Mouse (Mus musculus): ENCODE results near the gene 1810049J17Rik. TPM values are rescaled to one million over a fixed set of nuclear protein-coding genes. Genes with fewer than 3 reads are reported as not detected.
"Not testable (repeated sequence)": the region's sequence is repeated elsewhere in the genome, so short reads cannot be mapped to it uniquely, and the experiment has no call there.

1810049J17Rik gene
- not detected for total RNA-seq (2021)
- long read RNA-seq, experiment 1: 0 reads
- long read RNA-seq, experiment 2, partial matches to known transcripts: 0 of 1 reads
- long read RNA-seq, experiment 2, other reads (novel, unspliced or antisense): 0 of 1 reads

GRCm38 (mm10) chr15:12321788-12322621 is at the start of gene 1810049J17Rik:
Gene 1810049J17Rik, minus strand, starts transcription at chr15:12321899.
- intact Hi-C loops (cut with DNase I): loop anchor here (5.0 kb wide), 1 partner anchor 120 kb away; no protein-coding TSS in a partner anchor
- peak; percentile 9 to 55 for DNase-seq

- intact Hi-C loops (cut with DNase I): loop anchor here (1.0 to 5.0 kb wide), 2 partner anchors 205 to 421 kb away; no protein-coding TSS in a partner anchor
- peak; percentile 61 to 64 for DNase-seq
Measured at GRCm38 (mm10) chr15:12371183-12371582, 49.5 kb upstream of the 1810049J17Rik start.

- intact Hi-C loops (cut with DNase I): loop anchor here (5.0 kb wide), 1 partner anchor 422 kb away; no protein-coding TSS in a partner anchor
- no peak for DNase-seq
Measured at GRCm38 (mm10) chr15:12370096-12370495, 48.4 kb upstream of the 1810049J17Rik start.

- intact Hi-C loops (cut with DNase I): no loop called here
- no peak for DNase-seq
Measured at GRCm38 (mm10) chr15:12368850-12369249, 47.2 kb upstream of the 1810049J17Rik start.

GRCm38 (mm10) chr15:12368357-12368756 is 46.7 kb upstream of the 1810049J17Rik start:
- intact Hi-C loops (cut with DNase I): no loop called here
- DNase-seq: no peak

- no peak for DNase-seq
- intact Hi-C loops (cut with DNase I): no loop called here
Measured at GRCm38 (mm10) chr15:12367306-12368080, 45.8 kb upstream of the 1810049J17Rik start.

- intact Hi-C loops (cut with DNase I); DNase-seq: not testable (repeated sequence)
Measured at GRCm38 (mm10) chr15:12366580-12367305, 45.0 kb upstream of the 1810049J17Rik start.

- intact Hi-C loops (cut with DNase I): no loop called here
- DNase-seq: no peak
Measured at GRCm38 (mm10) chr15:12366072-12366469, 44.4 kb upstream of the 1810049J17Rik start.

GRCm38 (mm10) chr15:12365416-12366071 is 43.8 kb upstream of the 1810049J17Rik start:
- no peak for DNase-seq
- intact Hi-C loops (cut with DNase I): no loop called here

GRCm38 (mm10) chr15:12364096-12364495 is 42.4 kb upstream of the 1810049J17Rik start:
- DNase-seq: no peak
- intact Hi-C loops (cut with DNase I): no loop called here

- intact Hi-C loops (cut with DNase I): no loop called here
- no peak for DNase-seq
Measured at GRCm38 (mm10) chr15:12362701-12363040, 41.0 kb upstream of the 1810049J17Rik start.

GRCm38 (mm10) chr15:12362001-12362700 is 40.5 kb upstream of the 1810049J17Rik start:
- intact Hi-C loops (cut with DNase I): no loop called here
- DNase-seq: no peak

- no peak for DNase-seq
- intact Hi-C loops (cut with DNase I): no loop called here
Measured at GRCm38 (mm10) chr15:12360519-12361212, 39.0 kb upstream of the 1810049J17Rik start.

- no peak for DNase-seq
- intact Hi-C loops (cut with DNase I): no loop called here
Measured at GRCm38 (mm10) chr15:12358384-12358783, 36.7 kb upstream of the 1810049J17Rik start.

GRCm38 (mm10) chr15:12357459-12357858 is 35.8 kb upstream of the 1810049J17Rik start:
- no peak for DNase-seq
- intact Hi-C loops (cut with DNase I): no loop called here

GRCm38 (mm10) chr15:12355907-12356306 is 34.2 kb upstream of the 1810049J17Rik start:
- DNase-seq: no peak
- intact Hi-C loops (cut with DNase I): no loop called here

- no peak for DNase-seq
- intact Hi-C loops (cut with DNase I): no loop called here
Measured at GRCm38 (mm10) chr15:12355261-12355660, 33.6 kb upstream of the 1810049J17Rik start.

GRCm38 (mm10) chr15:12354281-12354810 is 32.6 kb upstream of the 1810049J17Rik start:
- DNase-seq: no peak
- intact Hi-C loops (cut with DNase I): no loop called here

Measured in gastrocnemius, postnatal 36 days (tissue).